Mouse (Mus musculus) lung, postnatal 0 days (tissue): ENCODE results near the gene Scgb1b30.

Experiments
- CTCF ChIP-seq: IDR thresholded peaks from 2 replicates; pipeline ENCODE4 v1.5.1; 2016; ENCODE audit warnings: antibody characterized with exemption, mild to moderate bottlenecking
- EP300 ChIP-seq: IDR thresholded peaks from 2 replicates; pipeline ENCODE4 v1.6.1; 2016; ENCODE audit warnings: antibody characterized with exemption, mild to moderate bottlenecking, control low read depth

DNA sequence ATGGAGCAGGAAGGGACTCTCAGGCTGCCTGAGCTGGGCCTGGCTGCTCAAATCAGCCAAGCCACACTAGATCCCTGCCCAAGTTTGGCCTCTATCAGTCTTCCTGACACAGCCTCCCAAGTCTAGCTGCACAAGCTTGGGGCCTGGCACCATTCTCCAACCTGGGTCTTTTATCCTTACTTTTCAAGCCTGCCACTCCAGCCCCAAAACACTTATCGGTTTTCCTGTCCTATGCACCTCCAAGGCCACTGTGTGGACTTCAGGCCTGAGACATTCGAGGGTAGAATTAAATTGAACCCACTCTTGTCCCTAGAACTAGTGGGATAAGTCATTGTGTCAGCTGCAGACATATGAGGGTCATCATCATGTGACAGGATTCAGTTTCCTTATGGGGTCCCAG lies 4.8 kb downstream of the Scgb1b30 start:
- no peak for TF ChIP-seq CTCF
- TF ChIP-seq EP300 = no peak
